Mouse (Mus musculus) liver, adult (tissue): ENCODE results near the gene Afap1l2.

Experiments
- GATA4 ChIP-seq: IDR thresholded peaks from 2 replicates; pipeline ENCODE4 v1.6.1; 2014; ENCODE audit warnings: mild to moderate bottlenecking, low read length; ENCODE audit not compliant: insufficient replicate concordance

Afap1l2 gene

DNA sequence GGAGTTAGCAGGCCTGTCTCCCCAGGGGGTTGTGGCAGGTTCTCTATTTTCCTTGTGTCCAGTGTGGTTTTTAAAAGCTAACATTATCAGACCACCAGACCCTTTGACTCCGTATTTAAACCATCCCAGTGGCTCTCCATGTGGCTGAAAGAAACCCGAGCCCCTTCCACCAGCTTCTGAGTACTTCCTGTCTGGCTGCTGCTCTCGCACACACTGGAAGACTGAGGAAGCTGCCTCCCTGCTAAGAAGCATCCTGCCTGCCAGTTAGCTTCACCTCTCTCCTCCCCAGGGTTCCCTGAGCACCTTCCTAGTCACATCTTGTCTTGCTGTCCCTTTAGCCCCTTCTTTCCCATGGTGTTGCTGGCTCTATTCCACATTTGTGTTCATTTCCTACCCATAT is 100.2 kb downstream of the Afap1l2 start:
- TF ChIP-seq GATA4, result no peak

DNA sequence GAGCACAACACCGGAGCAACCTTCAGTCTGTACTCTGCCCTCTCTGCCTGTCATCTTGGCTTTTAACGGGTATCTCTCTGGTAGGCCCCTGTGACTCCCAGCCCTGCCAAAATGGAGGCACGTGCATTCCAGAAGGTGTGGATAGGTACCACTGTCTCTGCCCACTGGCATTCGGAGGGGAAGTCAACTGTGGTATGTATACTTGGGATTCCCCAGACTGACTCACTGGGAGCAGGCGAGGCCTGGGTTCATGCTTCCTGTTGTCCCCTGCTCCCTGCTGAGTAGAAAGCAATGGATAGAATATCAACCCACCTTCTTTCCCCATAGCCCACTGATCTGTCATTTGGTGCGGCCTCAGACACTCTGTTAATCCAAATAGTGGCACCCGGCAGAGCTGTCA is 102.6 kb downstream of the Afap1l2 start:
- no peak for TF ChIP-seq GATA4

DNA sequence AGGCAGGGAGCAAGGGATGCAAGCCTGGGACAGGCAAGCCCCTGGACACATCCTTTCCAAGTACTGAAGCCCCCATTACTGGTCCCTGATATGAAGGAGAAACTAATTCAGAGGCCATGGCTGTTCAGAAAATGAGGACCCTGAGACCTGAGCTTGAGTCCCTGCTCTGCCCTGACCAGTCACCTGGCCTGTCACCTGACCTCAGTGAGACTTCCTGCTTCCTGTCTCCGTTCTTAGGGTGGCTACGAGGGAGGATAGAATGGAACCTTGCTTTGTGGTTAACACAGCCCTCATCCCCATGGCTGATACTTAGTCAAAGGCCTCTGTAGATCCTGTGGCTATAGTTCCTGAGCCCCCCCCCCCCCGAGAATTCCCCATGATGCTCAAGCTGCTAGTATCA is 103.9 kb downstream of the Afap1l2 start:
- no peak for TF ChIP-seq GATA4

DNA sequence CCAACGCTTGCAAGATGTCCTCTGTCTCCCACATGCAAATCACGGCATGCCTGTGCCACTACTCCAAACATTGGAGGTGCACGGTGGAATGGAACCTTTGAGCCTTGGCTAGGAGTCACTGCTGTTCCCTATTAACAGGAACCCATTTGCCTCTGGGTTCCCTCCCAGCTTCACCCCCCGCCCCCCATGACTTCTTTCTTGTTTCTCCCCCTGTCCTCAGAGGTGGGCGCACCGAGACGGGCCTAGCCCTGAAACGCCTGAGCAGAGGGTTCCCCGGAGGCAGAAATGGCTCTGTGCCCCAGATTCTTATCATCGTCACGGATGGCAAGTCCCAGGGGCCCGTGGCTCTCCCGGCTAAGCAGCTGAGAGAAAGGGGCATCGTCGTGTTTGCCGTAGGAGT is 110.4 kb downstream of the Afap1l2 start:
- TF ChIP-seq GATA4, result no peak

DNA sequence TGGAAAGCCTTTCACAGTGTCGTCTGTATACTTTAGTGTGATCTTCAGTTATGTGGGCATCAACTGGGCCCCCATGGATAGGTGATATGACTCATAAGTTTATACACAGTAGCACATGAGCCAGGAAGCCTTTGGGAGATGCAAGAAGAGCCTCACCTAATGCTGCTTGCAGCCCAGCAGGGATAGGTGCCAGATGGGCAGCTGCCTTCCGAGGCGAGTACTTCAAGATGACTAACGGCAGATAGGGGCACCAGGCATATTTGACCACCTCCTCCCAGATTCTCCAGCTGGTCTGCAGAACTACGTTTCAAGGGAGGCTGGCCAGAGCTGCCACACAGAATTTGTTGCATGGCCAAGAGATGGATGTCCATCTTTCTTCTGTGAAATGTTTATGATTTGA is 114.7 kb downstream of the Afap1l2 start:
- TF ChIP-seq GATA4, result no peak

DNA sequence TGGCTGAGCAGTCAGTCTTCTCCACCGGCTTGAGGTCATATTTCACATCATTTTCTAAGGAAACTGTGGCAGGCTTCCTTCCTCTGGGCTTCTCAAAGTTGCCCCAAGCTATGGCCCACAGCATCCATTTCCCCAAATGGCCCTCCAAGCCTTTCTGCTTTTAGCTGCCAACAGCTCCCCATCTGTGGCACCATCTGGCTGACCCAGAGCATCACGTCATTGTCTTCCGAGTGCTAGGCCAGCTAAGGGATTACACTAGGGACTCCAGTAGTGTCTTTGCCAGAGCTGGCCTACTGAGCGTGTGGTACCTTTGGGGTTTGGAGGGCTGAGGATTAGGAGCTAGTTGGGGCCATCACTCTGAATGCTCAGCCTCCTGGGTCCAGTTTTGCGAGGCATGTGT is 115.4 kb downstream of the Afap1l2 start:
- no peak for TF ChIP-seq GATA4

DNA sequence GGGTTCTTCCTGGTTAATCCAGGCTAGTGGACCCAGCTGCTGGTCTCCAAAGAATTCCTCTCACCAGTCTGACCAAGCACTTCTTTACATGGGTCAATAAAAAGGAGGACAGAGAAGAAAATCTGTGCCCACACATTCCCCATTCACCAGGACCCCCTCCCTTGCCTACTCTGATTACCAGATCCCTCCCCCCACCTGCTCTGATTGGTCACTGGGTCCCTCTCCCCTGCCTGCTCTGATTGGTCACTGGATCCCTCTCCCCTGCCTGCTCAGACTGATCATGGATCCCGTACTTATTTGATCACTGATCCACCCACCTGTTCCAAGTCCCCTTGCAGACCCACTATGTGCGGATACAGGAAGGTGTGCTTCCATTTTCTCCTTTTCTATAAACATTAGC is 116.6 kb downstream of the Afap1l2 start:
- TF ChIP-seq GATA4, result no peak

DNA sequence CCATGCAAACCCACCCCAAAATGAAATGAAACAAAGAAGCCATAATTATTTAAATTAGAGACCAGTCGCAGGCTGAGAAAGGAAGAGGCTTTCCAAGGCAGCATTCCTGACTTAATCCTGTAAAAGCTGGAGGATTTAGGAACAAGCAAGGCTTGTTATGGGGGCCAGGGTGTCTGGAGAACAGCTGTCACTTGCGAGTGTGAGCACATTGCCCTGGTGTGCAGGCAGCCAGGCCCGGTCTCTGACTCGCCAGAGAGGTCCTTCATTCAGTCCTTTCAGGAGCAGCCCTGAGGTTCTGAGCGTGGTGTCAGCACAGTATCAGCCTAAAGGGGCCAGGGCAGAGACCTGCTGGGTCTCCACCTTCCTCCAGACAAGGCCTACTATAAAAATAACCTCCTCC is 119.4 kb downstream of the Afap1l2 start:
- TF ChIP-seq GATA4, result no peak

DNA sequence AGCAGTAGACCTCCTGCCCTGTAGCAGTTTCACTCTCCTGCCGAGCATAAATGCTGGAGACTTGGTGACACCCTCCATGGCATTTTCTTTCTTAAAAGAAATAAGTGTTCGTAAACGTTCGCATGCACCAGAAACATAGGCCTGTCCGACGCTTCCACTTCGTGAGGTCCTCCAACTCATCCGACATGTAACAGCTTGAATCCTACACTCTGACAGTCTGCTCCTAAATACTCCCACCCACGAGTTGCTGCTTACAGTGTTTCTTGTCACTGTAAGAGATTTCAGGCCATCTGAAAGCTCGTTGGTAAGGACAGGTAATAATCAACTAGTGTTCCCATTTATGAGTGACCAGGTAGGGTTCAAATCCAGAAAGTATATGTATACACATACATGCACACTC is 120.1 kb downstream of the Afap1l2 start:
- no peak for TF ChIP-seq GATA4

DNA sequence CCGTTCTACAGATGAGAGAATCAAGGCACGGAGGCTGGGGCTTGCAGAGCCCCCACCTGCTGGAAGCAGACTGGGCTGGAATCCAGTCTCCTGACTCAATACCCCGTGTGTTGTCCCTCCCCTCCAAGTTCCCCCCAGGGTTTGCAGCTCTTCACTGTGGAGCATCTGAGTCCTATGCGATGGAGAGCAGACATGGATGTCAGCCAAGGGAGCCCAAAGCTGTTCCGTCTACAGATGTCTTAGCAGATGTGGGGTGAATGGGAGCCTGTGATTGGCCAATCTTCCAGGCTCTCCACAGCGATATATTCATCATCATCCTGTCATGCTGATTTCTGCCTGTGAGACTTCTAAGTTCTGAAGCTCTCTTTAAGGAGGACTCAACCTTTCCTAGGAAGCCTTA is 130.7 kb downstream of the Afap1l2 start:
- TF ChIP-seq GATA4, result no peak

DNA sequence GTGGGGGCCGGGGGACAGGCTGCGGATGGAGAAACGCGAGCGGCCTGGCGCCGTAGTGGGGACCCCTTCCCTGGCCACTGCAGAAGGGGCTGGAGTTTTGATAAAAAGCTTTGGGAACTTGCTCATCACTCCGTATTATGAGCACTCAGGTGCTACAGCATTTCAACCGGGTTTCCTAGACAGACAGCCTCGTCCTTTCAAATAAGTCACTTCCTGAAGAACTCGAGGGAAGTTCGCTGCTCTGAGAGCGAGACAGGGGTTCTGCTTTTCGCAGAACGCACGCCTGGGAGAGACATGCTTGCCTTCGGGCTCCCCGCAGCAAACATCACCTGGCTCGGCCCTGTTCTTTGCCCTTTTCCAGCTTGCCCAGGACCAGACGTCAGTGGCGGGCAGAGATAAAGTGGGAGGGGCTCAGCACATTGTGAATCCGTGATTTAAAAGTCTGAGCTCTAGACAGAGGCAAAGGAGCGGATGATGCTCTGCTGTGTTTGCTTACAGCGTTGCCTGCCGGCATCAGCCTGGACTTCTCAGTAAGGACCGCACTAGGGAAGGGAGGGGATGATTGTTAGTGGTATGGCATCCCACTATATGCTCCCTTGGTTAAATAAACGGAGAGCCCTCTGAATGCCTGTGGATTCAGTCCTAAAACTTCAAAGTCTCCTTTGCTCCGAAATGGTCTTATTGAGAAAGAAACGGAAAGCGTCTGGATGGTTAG is 133.3 kb downstream of the Afap1l2 start:
- no peak for TF ChIP-seq GATA4

DNA sequence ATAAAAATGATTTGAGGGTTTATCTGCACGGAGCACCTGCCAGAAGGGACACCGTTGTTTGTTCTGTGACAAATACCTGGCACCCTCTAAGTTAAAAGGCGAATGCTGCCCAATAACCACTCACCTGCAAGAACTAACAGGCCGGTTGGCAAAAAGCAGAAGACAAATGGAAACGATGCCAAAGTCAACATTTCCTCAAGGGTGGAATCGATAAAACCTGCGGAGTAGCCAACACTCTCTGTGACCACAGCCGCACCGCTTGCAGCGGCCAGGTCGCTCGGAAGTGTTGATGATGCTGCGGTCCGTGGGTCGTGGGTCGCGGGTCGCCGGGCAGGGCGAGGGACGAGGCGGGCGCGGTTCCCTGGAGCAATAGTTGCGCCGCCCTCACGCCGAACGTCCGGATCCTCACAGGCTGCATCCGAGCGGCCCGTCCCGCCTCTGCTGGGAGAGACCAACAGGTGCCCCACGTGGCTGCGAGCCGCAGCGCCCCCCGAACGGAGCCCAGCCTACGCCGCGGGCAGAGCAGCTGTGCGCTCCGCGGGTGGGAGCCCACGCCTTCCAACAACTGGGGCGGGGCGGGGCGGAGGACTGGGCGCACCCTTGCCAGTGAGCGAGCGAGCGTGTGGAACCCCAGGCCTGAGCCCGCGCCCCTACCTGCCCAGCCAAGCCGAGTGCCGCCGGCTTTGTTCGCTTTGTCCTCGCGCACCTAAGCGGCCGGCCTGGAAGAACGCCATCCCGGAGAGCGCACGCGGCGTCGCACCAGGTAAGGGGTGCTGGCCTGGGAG is 134.0 kb downstream of the Afap1l2 start, which contains the start of gene Vwa2:
Gene Vwa2 (plus strand): TSS at position 434 of the 785 bp plus-strand sequence.
- TF ChIP-seq GATA4, result no peak

DNA sequence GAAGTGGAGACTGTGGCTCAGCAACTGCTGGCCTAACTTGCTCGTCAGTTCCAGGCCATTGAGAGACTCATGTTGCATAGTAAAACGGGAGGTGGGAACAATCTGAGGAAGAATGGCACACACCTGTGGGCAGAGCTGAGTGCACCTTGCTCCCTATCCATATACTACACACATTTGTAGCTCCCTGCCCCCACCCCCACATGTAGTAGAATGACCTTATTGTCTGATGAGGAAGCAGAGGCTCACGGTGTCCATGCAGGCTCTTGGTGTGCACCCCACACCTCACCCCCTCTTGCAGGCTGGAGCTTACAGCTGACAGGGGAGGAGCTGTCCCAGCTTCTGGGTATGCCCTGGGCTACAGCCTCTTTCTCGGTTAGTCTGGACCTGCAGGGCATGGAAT is 140.3 kb downstream of the Afap1l2 start:
- TF ChIP-seq GATA4, result no peak
